Mouse (Mus musculus) neutrophil, adult 5-6 weeks (primary cell): Measurements from ENCODE around the gene Atp13a4. TPM values are rescaled to one million over a fixed set of nuclear protein-coding genes. Genes with fewer than 3 reads are reported as not detected.

ENCODE experiments used
- ATAC-seq: fragments of 151-379, 151-347 bp; 2 replicates; pipeline ENCODE4 v1.8.0; 2017; ENCODE audit warnings: mild to moderate bottlenecking, moderate TSS enrichment; ENCODE audit not compliant: insufficient number of reproducible peaks, poor library complexity, low FRiP score, severe bottlenecking; ENCODE audit errors: extremely low read depth
- total RNA-seq: library from RNA; stranded (forward); fragments of 200-1000 nt; gene quantifications from 2 replicates; pipeline ENCODE4 v1.2.3, GENCODE M21; 2017

Gene Atp13a4
- total RNA-seq = 0.61 TPM in 1 of 2 replicates, not detected in the other

DNA sequence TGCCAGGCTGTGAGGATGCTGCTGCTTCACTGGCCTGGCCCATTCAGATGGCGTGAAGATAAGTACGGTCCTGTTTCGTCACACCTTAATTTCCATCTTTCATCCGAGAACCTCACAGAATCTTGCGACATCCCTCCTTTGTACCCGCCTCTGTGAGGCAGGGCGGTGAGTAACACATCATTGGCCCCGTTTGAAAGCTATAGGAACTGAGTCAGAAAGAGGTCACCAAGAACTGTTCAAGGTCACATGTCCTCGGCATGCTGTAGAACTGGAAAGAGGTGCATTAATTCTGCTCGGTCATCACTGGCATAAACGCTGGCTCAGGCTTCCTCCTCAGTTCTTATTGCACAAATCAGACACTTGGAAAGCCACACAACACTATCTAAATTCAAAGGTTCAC, at the start of gene Atp13a4:
Gene Atp13a4, minus strand, starts transcription at position 36 of the 400 bp plus-strand sequence.
- no peak for ATAC-seq

DNA sequence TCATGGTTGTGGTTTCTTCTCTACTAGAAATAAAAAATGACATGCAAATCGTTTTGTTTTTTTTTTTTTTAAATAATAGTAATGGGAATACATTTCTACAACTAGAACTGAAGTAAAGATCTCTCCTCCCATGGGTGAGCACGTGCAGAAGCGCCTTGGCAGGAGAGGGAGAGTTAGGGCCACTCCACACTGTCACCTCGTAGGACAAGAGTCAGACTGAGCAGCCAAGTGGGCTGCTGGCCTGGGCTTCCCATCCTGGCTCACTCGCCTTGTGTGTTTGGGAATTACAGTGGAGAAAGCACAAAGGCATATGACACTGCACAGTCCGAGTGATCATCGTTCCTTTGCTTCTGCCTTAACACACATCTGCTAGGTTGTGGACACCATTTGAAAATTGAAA, 47.5 kb upstream of the Atp13a4 start:
- no peak for ATAC-seq

DNA sequence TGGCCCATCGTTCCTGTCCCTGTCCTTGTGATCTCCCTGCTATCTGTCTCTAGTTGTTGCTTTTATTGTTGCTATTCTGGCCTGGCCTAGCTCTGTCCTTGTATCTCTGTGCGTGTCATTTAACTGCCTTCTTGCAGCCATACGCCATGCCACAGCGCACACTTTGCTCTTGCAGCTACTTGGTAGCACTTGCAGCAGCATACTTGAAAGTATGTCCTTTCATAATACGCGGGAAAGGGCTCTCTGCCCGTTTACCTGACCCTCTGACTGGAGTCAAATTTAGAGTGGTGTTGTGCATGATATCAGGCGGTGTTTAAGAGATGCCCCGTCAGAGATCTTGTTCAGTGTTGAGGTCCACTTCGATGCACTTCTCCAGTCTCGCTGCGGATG, 35.1 kb upstream of the Atp13a4 start:
- no peak for ATAC-seq

DNA sequence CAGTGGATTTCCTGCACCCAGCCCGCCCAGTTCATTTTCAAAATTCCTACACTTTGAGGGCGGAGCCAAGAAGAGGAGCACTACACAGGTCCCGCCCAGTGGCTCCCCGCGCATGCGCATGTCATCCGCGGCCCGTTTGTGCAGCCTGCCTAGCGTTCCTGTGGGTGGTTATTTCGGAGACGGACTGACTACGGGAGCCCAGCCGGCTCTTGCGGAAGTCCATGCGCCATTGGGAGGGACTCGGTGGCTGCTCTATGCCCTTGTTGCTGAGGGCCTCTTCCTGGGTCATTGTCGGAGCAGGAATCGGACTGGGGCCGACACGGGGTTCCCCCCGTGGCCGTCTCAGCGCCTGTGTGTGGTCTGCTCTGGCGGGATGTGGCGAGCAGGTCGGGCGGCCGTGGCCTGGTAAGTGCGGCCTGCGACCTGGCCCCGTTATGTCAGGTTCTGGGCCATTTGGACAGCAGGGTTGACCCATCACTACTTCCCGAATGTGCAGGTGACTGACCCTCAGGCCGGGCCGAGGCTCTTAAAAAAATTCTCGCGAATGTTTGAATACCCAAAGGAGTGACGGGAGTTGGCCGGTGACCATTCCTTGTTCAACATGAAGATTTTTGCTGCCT, 34.6 kb upstream of the Atp13a4 start, which contains the start of gene Opa1:
Gene Opa1, plus strand, starts transcription at position 168 of the 620 bp plus-strand sequence.
- ATAC-seq = peak; percentile 96

DNA sequence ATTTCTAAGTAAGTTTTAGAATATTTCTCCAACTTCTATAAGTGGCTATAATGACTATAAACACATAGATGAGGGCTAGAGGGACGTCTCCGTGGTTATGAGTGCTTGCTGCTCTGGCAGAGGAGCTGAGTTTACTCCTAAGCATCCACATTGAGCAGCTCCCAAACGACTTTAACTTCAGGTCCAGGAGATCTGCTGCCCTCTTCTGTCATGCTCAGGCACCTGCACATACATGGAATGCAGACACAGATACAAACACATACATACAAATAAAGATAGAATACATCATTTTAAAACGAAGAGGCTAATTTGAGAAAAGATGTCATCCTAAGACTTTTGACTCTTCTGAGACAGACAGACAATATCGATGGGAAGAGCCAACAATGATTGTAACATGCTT, 31.0 kb upstream of the Atp13a4 start:
- ATAC-seq = no peak

DNA sequence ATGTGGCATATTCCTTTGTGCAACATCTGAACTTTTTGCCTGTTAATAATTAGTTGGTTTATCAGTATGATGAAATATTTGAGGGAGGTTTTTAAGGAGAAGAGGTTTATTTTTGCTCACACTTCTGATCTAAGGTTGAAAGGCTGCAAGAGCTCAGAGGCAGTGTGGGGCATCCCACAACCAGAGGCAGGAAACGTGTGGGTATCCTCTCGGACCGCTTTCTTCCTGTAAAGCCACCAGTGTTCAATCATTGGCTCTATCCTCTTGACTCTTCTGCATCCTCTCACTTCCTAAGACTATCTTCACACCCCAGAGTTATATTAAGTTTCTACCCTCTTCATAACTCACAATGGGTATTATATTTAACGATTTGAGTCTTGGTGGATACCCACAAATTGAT, 29.3 kb upstream of the Atp13a4 start:
- no peak for ATAC-seq

DNA sequence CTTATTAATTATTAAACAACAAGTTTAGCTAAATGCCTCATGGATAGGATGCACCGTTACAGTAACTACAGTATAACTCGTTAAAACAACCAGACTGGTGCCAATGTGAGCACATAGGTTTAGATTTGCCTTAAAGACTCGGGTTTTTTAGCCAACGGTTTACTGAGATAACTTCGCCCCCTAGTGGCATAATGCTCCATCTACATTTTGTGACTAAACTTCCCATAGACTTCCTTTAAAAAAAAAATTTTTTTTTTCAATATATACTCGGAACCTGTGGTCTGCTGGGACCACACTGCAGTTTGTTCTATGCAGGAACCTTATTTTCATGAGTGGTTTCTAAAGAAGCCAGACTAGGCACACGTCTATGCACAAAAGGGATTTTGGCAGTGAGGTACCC, 16.2 kb upstream of the Atp13a4 start:
- ATAC-seq = no peak

DNA sequence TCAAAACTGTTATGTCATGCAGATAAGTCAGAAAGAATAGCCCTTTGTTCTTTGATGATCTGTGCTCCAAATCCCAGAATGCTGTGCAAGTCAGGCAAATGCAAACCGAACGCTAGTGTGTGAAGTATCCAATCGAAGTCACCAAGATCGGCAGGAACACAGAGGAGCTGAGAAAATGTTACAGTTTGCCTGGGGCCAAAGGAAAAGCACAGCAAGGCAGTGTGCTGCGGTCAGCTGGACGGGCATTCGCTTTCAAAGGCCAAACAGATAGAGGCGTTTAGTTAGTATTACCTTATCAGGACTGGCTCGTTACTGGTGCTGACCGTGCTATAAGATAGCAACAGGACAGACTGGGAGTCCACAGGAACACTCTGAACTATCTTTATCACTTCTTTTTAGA, 15.8 kb upstream of the Atp13a4 start:
- no peak for ATAC-seq

DNA sequence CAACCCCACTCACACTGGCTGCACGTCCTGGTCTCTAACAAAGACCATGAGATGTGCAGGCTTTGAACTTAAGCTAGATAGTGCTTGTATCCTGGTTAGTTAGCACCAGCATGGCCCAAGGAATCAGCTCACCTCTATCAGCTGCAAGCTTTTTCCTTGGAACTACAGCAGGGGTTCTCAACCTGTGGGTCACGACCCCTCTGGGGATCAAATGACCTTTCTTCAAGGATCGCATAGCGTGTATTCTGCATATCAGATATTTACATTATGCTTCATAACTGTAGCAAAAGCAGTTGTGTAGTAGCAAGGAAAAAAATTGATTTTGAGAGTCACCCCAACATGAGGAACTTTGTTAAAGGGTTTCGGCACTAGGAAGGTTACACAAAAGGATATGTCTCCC, 15.0 kb upstream of the Atp13a4 start:
- no peak for ATAC-seq

DNA sequence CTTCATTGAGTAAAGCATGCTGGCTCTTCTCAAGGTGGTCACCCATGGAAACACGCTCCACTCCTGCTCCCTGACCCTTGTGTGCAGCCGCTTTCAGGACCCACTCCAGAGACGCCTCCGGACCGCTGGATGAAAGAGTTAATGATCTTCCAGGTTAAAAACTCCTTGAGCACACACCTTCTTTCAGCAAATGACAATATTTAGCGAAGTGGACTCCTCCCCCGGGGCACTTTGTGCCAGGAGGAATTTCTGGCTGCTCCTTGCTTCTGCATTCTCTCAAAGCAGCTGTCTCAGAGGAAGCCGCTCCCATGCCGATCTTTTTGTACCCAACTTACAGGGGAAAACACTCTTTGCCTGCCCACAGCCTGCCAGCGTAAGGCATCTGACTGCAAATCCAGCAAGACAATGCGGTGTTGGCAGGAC, 3.4 kb downstream of the Atp13a4 start:
- no peak for ATAC-seq

DNA sequence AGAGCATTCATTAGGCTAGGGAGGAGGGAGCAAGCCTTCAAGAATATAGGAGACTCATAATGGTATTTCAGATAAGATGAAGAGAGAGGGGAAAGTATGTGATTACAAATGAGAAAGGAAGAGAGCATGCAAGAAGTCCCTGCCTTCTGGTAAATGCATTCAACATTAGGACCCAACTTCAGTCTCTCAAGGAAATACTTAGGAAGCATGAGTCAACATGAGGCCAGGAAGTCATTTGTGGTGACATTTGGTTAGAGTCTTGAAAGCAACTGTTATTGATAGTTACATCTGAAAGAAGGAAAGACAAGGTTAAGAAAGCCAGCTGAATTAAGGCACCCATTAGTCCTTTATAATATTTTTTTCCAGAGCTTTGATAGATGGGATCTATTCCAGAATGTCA, 4.8 kb downstream of the Atp13a4 start:
- no peak for ATAC-seq

DNA sequence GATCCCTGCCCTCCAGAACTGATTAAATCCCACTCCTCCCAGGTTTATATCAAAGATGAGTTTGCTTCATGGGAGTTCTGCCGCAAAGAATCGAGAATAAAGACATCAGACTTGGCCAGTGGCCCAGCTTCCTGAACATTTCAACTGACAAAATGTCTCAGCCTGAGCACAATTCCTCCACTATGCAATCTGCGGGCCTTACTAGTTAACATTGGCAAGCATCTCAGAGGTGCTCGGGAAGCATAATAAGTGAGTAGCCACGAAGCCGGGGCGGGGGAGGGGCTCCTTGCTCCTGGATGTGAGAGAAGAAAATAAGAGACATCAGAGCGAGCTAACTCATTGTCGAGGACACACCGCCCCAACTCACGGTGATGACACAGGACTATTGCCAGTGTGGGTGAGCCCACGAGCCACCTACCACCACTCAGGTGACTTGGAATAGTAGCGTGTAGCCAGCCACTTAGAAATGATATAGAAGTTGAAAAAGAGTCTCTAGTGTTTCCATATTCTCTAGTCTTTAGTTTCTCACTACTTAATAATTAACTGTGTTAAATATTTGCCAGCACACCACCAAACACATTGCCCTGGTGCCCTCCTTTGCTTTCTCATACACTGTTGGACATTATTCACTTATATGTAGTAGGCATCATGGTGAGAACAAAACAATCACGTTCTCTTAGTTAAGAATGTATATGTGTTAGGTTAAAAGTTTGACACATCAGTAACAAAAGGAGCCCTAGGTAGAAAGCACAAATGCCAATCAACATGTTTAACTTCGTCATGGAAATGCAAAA, 8.1 kb downstream of the Atp13a4 start:
- no peak for ATAC-seq

DNA sequence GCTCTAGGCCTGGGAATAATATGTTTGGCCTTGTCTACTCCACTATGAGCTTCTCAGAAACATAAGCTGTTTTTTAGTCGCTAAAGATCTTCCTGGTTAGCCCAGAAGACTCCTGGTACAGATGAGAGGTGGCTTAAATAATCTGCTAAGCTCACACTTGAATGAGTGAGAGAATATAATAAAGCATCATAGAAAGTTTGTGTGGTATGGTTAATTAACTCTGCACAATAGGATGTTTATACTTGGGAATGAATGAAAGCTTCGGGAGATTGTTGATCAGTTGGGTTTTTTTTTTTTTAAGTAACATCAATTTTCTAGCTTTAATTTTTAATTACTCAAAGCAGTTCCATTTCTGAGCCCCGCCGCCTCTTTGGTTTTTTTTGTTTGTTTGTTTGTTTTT, 8.8 kb downstream of the Atp13a4 start:
- no peak for ATAC-seq

DNA sequence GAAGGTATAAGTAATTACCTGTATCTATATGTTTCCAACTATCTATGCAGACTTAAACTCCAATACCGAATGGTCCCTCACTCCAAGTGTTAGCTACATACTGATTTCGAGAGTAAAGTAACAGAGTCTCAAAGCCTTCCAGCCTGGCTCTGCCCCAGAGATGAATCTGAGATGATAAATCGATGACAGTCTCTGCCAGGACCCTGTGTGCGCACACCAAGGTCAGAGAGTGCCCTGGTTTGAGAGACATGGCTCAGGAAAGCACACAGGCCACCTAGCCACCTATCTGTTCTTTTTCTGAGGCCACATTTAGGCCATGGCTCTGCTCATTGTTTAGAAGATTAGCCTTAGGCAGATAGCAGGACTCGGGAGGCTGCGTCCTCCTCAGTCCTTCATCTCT, 11.0 kb downstream of the Atp13a4 start:
- no peak for ATAC-seq

DNA sequence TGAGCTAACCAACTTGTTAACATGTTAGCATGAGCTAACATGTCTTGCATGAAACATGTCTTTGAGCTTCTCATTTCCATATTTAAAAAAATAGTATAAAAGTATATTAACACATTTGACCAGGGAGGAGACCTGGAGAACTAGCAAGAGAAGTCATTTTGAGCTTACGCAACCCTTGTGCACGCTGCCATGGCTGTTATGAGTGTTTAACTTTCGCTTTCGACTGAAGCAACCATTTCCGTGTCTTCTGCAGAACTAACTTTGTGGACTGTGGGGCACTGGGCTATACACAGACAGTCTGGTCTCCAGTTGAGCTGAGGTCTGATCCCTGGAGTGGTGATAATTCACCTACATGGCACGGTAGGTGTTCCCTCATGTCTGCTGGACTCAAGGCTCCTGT, 17.6 kb downstream of the Atp13a4 start:
- no peak for ATAC-seq

DNA sequence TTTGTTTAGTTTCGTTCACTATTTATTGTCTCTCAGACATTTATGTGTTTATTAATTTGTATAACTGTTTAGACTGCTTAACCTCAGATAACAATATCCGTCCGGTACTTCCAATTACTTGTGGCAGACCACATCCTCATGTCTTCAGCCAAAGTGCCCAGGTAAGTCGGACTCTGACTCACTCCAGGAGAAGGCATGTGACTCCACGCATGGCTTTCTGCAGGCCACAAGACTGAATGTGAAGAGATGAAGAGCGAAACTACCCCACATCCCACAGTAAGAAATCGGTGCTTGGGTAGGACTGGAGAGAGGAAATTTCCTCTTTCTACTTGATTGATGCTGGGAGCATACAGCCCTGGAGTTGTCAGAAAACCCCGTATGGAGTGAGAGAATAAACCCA, 18.1 kb downstream of the Atp13a4 start:
- ATAC-seq = no peak

DNA sequence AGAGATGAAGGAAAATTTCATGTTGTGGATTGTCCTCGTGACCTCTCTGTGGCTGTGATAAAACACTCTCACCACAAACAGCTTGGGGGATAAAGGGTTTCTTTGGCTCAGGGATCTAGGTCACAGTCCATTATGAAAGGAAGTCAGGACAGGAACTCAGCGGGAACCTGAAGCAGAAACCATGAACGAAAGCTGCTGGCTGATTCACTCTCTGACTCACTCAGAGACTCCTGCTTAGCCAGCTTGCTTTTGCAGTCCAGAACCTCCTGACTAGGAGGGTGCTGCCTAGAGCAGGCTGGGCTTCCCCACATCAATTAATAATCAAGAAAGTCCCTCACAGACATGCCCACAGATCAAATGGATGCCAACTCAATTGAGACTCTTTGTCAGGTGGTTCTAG, 32.2 kb downstream of the Atp13a4 start:
- ATAC-seq = no peak

DNA sequence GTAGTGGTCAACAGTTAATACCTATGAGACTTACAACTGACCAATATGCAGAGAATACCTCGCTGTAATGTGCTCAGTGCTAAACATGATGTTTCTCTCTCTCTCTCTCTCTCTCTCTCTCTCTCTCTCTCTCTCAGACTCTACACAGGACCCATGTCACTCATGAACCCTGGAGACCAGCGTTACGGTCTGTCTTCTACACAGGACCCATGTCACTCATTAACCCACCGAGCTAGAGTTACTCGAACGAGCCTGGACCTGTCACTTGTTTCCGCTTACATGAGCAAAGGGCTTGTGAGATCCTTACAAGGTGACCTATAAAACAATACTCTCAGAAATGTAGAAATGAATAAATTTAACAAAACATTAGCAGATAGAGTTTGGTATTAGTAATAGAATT, 33.9 kb downstream of the Atp13a4 start:
- ATAC-seq = no peak

DNA sequence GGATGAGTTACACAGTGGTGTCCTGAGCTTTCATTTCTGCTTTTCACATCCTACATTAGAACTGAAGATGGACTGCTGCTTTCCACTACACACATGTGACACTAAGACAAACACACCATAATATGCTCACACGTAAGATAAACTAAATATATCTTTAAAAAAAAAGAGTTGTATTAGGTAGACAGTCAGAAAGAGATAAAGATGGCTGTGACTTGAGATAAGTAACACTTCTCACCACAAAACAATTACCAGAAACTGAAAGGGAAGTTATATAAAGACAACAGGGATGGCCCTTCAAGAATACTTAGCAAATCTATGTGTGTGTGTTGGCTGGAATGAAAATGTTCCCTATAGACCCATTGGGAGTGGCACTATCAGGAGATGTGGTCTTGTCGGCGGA, 34.8 kb downstream of the Atp13a4 start:
- ATAC-seq = no peak

DNA sequence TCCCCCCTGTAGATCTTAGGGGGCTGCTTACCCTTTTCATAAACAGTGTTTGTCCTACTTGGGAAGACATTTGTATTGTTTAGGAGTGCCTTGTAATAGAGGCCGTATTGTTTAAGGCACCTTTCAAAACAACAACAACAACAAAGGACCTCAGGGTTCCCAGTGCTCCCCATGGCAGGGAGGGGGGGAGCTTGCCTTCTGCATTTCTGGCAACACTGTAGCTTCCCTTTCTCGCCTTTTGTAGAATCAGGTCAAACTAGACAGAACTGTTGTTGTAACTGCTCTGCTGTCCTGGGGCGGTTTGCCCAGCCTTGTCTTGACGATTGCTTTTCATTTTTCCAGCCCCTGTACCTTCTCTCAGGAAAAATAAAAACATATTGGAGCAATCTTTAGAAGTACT, 40.0 kb downstream of the Atp13a4 start:
- no peak for ATAC-seq

DNA sequence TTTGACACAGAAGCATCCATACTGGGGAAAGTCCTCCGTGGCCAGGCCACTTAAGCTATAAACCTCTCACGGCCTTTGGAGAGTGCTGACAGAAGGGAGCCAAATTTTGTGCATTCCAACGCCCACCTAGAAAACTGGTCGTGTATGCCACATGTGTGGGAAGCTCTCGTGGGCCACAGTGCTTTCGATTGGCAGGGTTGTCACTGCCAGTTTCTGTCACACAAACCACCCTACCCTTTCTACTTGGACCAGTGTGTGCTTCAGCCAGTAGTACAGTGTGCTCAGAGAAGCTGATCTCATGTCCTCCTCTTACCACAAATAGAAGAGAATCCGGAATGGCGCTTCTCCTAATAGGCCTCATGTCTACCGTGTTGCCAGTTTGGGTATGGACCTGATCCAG, 40.5 kb downstream of the Atp13a4 start:
- ATAC-seq = no peak
